Mouse (Mus musculus) limb, embryonic 15.5 days (tissue): ENCODE results near the gene Krt15. TPM values are rescaled to one million over a fixed set of nuclear protein-coding genes. Genes with fewer than 3 reads are reported as not detected.

ENCODE experiments used
- polyA plus RNA-seq: library from polyadenylated mRNA; unstranded; fragments of >200 nt; fragmentation: Nextera tagmentation; extraction: Ambion mirVana; gene quantifications from 2 replicates; pipeline ENCODE4 v1.2.1, GENCODE M21; 2015

The Krt15 gene
- polyA plus RNA-seq, 1 experiment from 2014 or later, result 1,213 TPM

Other genes with a start within 250 kb of the Krt15 start
- not detected in 2 replicates for gene Krtap31-1, start 228.0 kb downstream of the Krt15 start, polyA plus RNA-seq
- not detected in 2 replicates for gene Gm11565, start 221.2 kb downstream of the Krt15 start, polyA plus RNA-seq
- not detected in 2 replicates for gene Krtap31-2, start 199.6 kb downstream of the Krt15 start, polyA plus RNA-seq
- gene Krtap9-5, start 187.5 kb downstream of the Krt15 start, polyA plus RNA-seq, result not detected in 2 replicates
- gene Krtap29-1, start 156.9 kb downstream of the Krt15 start, polyA plus RNA-seq, result not detected in 2 replicates
- gene Krtap16-1, start 149.3 kb downstream of the Krt15 start, polyA plus RNA-seq, result 0.09 TPM in 1 of 2 replicates, not detected in the other
- 0.47 and 0.48 TPM in 2 replicates for gene Krtap17-1, start 141.9 kb downstream of the Krt15 start, polyA plus RNA-seq
- gene Krt33a, start 119.7 kb downstream of the Krt15 start, polyA plus RNA-seq, result 0.18 and 0.58 TPM in 2 replicates
- gene Krt33b, start 106.1 kb downstream of the Krt15 start, polyA plus RNA-seq, result 1.1 and 1.7 TPM in 2 replicates
- gene Krt34, start 94.4 kb downstream of the Krt15 start, polyA plus RNA-seq, result 1.1 and 2.6 TPM in 2 replicates
- gene Krt31, start 85.4 kb downstream of the Krt15 start, polyA plus RNA-seq, result 2.5 and 5.4 TPM in 2 replicates
- 2.0 and 2.4 TPM in 2 replicates for gene Krt32, start 47.7 kb downstream of the Krt15 start, polyA plus RNA-seq
- 23.6 and 26.4 TPM in 2 replicates for gene Krt35, start 39.7 kb downstream of the Krt15 start, polyA plus RNA-seq
- gene Krt36, start 30.3 kb downstream of the Krt15 start, polyA plus RNA-seq, result 55.9 and 83.7 TPM in 2 replicates
- 50.3 and 60.2 TPM in 2 replicates for gene Krt13, start 14.4 kb downstream of the Krt15 start, polyA plus RNA-seq
- gene Krt19, start 12.7 kb upstream of the Krt15 start, polyA plus RNA-seq, result 417 and 437 TPM in 2 replicates
- gene Krt9, start 57.3 kb upstream of the Krt15 start, polyA plus RNA-seq, result 0.13 and 0.24 TPM in 2 replicates
- 1,243 and 1,298 TPM in 2 replicates for gene Krt14, start 71.6 kb upstream of the Krt15 start, polyA plus RNA-seq
- 11.7 and 16.2 TPM in 2 replicates for gene Krt16, start 113.0 kb upstream of the Krt15 start, polyA plus RNA-seq
- gene Krt17, start 125.1 kb upstream of the Krt15 start, polyA plus RNA-seq, result 264 and 267 TPM in 2 replicates
- gene Krt42, start 133.9 kb upstream of the Krt15 start, polyA plus RNA-seq, result 0.15 TPM in 1 of 2 replicates, not detected in the other
- 1,535 and 1,764 TPM in 2 replicates for gene Eif1, start 184.0 kb upstream of the Krt15 start, polyA plus RNA-seq
- 3.1 and 4.0 TPM in 2 replicates for gene Gast, start 198.5 kb upstream of the Krt15 start, polyA plus RNA-seq
- 1.9 and 2.8 TPM in 2 replicates for gene Hap1, start 220.2 kb upstream of the Krt15 start, polyA plus RNA-seq